Mouse (Mus musculus): ENCODE results near the gene Taf3. TPM values are rescaled to one million over a fixed set of nuclear protein-coding genes. Genes with fewer than 3 reads are reported as not detected.

The Taf3 gene
- polyA plus RNA-seq, 1 experiment from 2014 or later, result 17.3 TPM

- Histone ChIP-seq H3K27ac (no peak overlapping the region), H3K4me2 (replicated peaks) (no peak overlapping the region), H3K27me3 (peaks cover 94% of the 10 kb centered on the region), H3K9me3 (replicated peaks) (no peaks in the 10 kb centered on the region), H3K4me3 (no peak overlapping the region), H3K4me1 (peaks cover 21% of the 10 kb centered on the region), H3K36me3 (no peaks in the 10 kb centered on the region), H3K9ac (no peak overlapping the region)
- peak; percentile 52 for ATAC-seq (ENCODE audit: low FRiP score)
- WGBS, result 1% methylated on average over 6 of the region's 6 CpGs
Observed at GRCm38 (mm10) chr2:9893272-9893953, 155.0 kb downstream of the Taf3 start.

GRCm38 (mm10) chr2:9892541-9892940 is 155.9 kb downstream of the Taf3 start:
- Histone ChIP-seq H3K27me3 (peaks cover 93% of the 10 kb centered on the region), H3K9me3 (replicated peaks) (no peaks in the 10 kb centered on the region), H3K27ac (no peak overlapping the region), H3K9ac (no peak overlapping the region), H3K4me3 (no peak overlapping the region), H3K36me3 (no peaks in the 10 kb centered on the region), H3K4me1 (peaks cover 21% of the 10 kb centered on the region), H3K4me2 (replicated peaks) (no peak overlapping the region)
- WGBS, result 4% methylated on average over 7 of the region's 7 CpGs
- no peak for ATAC-seq (ENCODE audit: low FRiP score)

- no peak for ATAC-seq (ENCODE audit: low FRiP score)
- no peaks in the 10 kb centered on the region for H3K9me3 ChIP-seq (replicated peaks)
- H3K4me1 ChIP-seq, result peaks cover 7% of the 10 kb centered on the region
- H3K4me2 ChIP-seq (replicated peaks), result no peak overlapping the region
- no peaks in the 10 kb centered on the region for H3K36me3 ChIP-seq
- peaks cover 93% of the 10 kb centered on the region for H3K27me3 ChIP-seq
- no peak overlapping the region for H3K27ac ChIP-seq
- H3K9ac ChIP-seq, result no peak overlapping the region
- no peak overlapping the region for H3K4me3 ChIP-seq
- WGBS, result 2% methylated on average over 5 of the region's 5 CpGs
Observed at GRCm38 (mm10) chr2:9890906-9891305, 157.5 kb downstream of the Taf3 start.

- peak overlapping the region; percentile 32; the same call in 1 of the 2 replicates for H3K4me2 ChIP-seq (replicated peaks)
- peaks cover 3% of the 10 kb centered on the region; the same call in 1 of the 2 replicates for H3K4me1 ChIP-seq
- H3K36me3 ChIP-seq, result no peaks in the 10 kb centered on the region
- 5% methylated on average over 8 of the region's 8 CpGs for WGBS
- no peak overlapping the region for H3K27ac ChIP-seq
- H3K9ac ChIP-seq, result no peak overlapping the region
- H3K27me3 ChIP-seq, result peaks cover 93% of the 10 kb centered on the region
- no peak for ATAC-seq (ENCODE audit: low FRiP score)
- H3K9me3 ChIP-seq (replicated peaks), result no peaks in the 10 kb centered on the region
- peak overlapping the region; percentile 22; the same call in 1 of the 2 replicates for H3K4me3 ChIP-seq
Observed at GRCm38 (mm10) chr2:9890251-9890650, 158.1 kb downstream of the Taf3 start.

GRCm38 (mm10) chr2:9889651-9890183 is 158.7 kb downstream of the Taf3 start, which contains the start of gene Gata3:
Gata3 (minus strand) TSS chr2:9890034.
- H3K4me1 ChIP-seq, result peaks cover 3% of the 10 kb centered on the region; the same call in 1 of the 2 replicates
- no peaks in the 10 kb centered on the region for H3K36me3 ChIP-seq
- H3K4me2 ChIP-seq (replicated peaks), result peak within 1 kb of the TSS; percentile 32
- ATAC-seq (ENCODE audit: low FRiP score), result no peak; the same call in 1 of the 2 replicates
- 2% methylated on average over 23 of the region's 23 CpGs for WGBS
- no peak within 1 kb of the TSS for H3K27ac ChIP-seq
- no peak within 1 kb of the TSS for H3K9ac ChIP-seq
- peak within 1 kb of the TSS; percentile 22 for H3K4me3 ChIP-seq
- no peaks in the 10 kb centered on the region for H3K9me3 ChIP-seq (replicated peaks)
- H3K27me3 ChIP-seq, result peaks cover 93% of the 10 kb centered on the region

- peak within 1 kb of the TSS; percentile 32 for H3K4me2 ChIP-seq (replicated peaks)
- H3K36me3 ChIP-seq, result no peaks in the 10 kb centered on the region
- peak within 1 kb of the TSS; percentile 22 for H3K4me3 ChIP-seq
- H3K27ac ChIP-seq, result no peak within 1 kb of the TSS
- WGBS, result 1% methylated on average over 30 of the region's 30 CpGs
- H3K9me3 ChIP-seq (replicated peaks), result no peaks in the 10 kb centered on the region
- peaks cover 3% of the 10 kb centered on the region; the same call in 1 of the 2 replicates for H3K4me1 ChIP-seq
- peak; percentile 52 for ATAC-seq (ENCODE audit: low FRiP score)
- peaks cover 93% of the 10 kb centered on the region for H3K27me3 ChIP-seq
- H3K9ac ChIP-seq, result no peak within 1 kb of the TSS
Observed at GRCm38 (mm10) chr2:9888913-9889650, 159.3 kb downstream of the Taf3 start, which contains the start of gene 9230102O04Rik. 9230102O04Rik (minus strand) TSS chr2:9889540.

- Histone ChIP-seq H3K9me3 (replicated peaks) (no peaks in the 10 kb centered on the region), H3K9ac (peak overlapping the region; percentile 44; the same call in 1 of the 2 replicates), H3K4me1 (peaks cover 14% of the 10 kb centered on the region; the same call in 1 of the 2 replicates), H3K27me3 (peaks cover 93% of the 10 kb centered on the region), H3K27ac (peak overlapping the region; percentile 49), H3K4me3 (peak overlapping the region; percentile 28), H3K36me3 (no peaks in the 10 kb centered on the region), H3K4me2 (replicated peaks) (peak overlapping the region; percentile 6)
- 0% methylated on average over 7 of the region's 7 CpGs for WGBS
- no peak for ATAC-seq (ENCODE audit: low FRiP score)
Observed at GRCm38 (mm10) chr2:9887636-9888035, 160.8 kb downstream of the Taf3 start.

- no peak overlapping the region; the same call in 1 of the 2 replicates for H3K4me2 ChIP-seq (replicated peaks)
- no peaks in the 10 kb centered on the region for H3K9me3 ChIP-seq (replicated peaks)
- no peaks in the 10 kb centered on the region for H3K36me3 ChIP-seq
- H3K9ac ChIP-seq, result peak overlapping the region; percentile 44
- peak overlapping the region; percentile 28 for H3K4me3 ChIP-seq
- ATAC-seq (ENCODE audit: low FRiP score), result no peak
- peaks cover 94% of the 10 kb centered on the region for H3K27me3 ChIP-seq
- H3K27ac ChIP-seq, result peak overlapping the region; percentile 49
- WGBS, result 5% methylated on average over 7 of the region's 7 CpGs
- H3K4me1 ChIP-seq, result peaks cover 19% of the 10 kb centered on the region; the same call in 1 of the 2 replicates
Observed at GRCm38 (mm10) chr2:9886921-9887610, 161.3 kb downstream of the Taf3 start.

- 9% methylated on average over 3 of the region's 3 CpGs for WGBS
- peaks cover 98% of the 10 kb centered on the region for H3K27me3 ChIP-seq
- no peaks in the 10 kb centered on the region for H3K36me3 ChIP-seq
- no peaks in the 10 kb centered on the region for H3K9me3 ChIP-seq (replicated peaks)
- ATAC-seq (ENCODE audit: low FRiP score), result no peak
- H3K9ac ChIP-seq, result 0 out of 2 replicates have a peak overlapping the region, but pooled peaks have one; percentile 19
- peaks cover 24% of the 10 kb centered on the region for H3K4me1 ChIP-seq
- 0 out of 2 replicates have a peak overlapping the region, but pooled peaks have one; percentile 12 for H3K27ac ChIP-seq
- peak overlapping the region; percentile 19; the same call in 1 of the 2 replicates for H3K4me2 ChIP-seq (replicated peaks)
- H3K4me3 ChIP-seq, result peak overlapping the region; percentile 28
Observed at GRCm38 (mm10) chr2:9886031-9886430, 162.4 kb downstream of the Taf3 start.

- WGBS, result 3% methylated on average over 14 of the region's 14 CpGs
- Histone ChIP-seq H3K4me2 (replicated peaks) (no peak overlapping the region), H3K4me3 (peak overlapping the region; percentile 28), H3K9me3 (replicated peaks) (no peaks in the 10 kb centered on the region), H3K9ac (no peak overlapping the region; the same call in 1 of the 2 replicates), H3K27ac (no peak overlapping the region; the same call in 1 of the 2 replicates), H3K36me3 (no peaks in the 10 kb centered on the region), H3K4me1 (peaks cover 26% of the 10 kb centered on the region), H3K27me3 (peaks cover 95% of the 10 kb centered on the region)
- no peak for ATAC-seq (ENCODE audit: low FRiP score)
Observed at GRCm38 (mm10) chr2:9885217-9885770, 163.1 kb downstream of the Taf3 start.

GRCm38 (mm10) chr2:9884533-9885216 is 163.7 kb downstream of the Taf3 start:
- Histone ChIP-seq H3K4me3 (peak overlapping the region; percentile 28), H3K9me3 (replicated peaks) (no peaks in the 10 kb centered on the region), H3K4me2 (replicated peaks) (peak overlapping the region; percentile 77), H3K27ac (peak overlapping the region; percentile 66), H3K4me1 (peaks cover 27% of the 10 kb centered on the region), H3K36me3 (no peaks in the 10 kb centered on the region), H3K9ac (peak overlapping the region; percentile 39; the same call in 1 of the 2 replicates), H3K27me3 (peaks cover 92% of the 10 kb centered on the region)
- WGBS, result 2% methylated on average over 15 of the region's 15 CpGs
- ATAC-seq (ENCODE audit: low FRiP score), result no peak

All from hindbrain, embryonic 12.5 days (tissue).